ENCODE assay signal across 9 mouse cellular contexts in the genomic region with DNA sequence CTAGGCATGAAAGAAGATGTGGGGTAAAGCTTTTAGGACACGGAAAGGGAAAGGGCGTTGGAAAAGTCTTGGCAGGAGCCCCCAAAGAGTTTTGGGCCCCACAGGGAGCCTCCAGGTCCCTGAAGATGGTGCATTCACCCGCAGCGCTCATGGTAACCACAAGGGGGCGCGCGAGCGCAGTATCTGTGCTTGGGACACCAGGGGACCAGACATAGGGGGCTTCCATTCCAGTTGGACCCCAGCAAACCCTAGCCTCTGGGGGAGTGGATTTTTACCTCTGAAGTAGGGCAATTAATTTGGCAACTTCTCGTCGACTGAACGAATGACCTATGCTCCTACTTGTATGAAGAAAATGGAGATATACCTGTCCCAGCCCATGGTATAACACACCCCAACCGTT.
A peak's percentile ranks its signal among the peaks of the same experiment; 100 is the strongest.
DNase-seq lines count a peak whose midpoint lies in the region; ATAC-seq and TF ChIP-seq lines count a peak whose summit lies in the region.
"Had no signal": no experiment of that assay in that cellular context is flagged by ENCODE, and none has a peak within 500 bp of the region (broad histone marks: within the 10 kb centered on the region; RNA-seq: fewer than 3 reads in every experiment).

No protein-coding gene starts in this region.

- no peak for TF ChIP-seq POLR2A in heart, adult 2 months (IDR thresholded peaks at IDR 0.05; ENCODE audit: insufficient read depth, low read depth, low read length)

- intact Hi-C loops in heart, adult 2 months (cut with DNase I) = loop anchor here (1.0 to 2.0 kb wide), 2 partner anchors 75 to 196 kb away; no protein-coding TSS in a partner anchor
- intact Hi-C loops in heart, postnatal 25 days (cut with DNase I) = loop anchor here (2.0 kb wide), 2 partner anchors 74 to 194 kb away; no protein-coding TSS in a partner anchor
- intact Hi-C loops in left cerebral cortex, postnatal 10 days (cut with DNase I) = loop anchor here (2.0 kb wide), 1 partner anchor 74 kb away; no protein-coding TSS in a partner anchor

- no peaks in the 10 kb centered on the region for H3K9me3 ChIP-seq in forebrain, embryonic 11.5 days (ENCODE audit: control insufficient read depth, low read length)
- H3K9me3 ChIP-seq in hindbrain, embryonic 12.5 days (replicated peaks) = no peaks in the 10 kb centered on the region
- H3K9me3 ChIP-seq in midbrain, postnatal 0 days (ENCODE audit: low read length) = no peaks in the 10 kb centered on the region
- H3K9me3 ChIP-seq: megakaryocyte, embryonic 14.5 days had no signal

- TF ChIP-seq EP300 in heart, adult 2 months (IDR thresholded peaks at IDR 0.05; ENCODE audit: insufficient read depth, low read depth, low read length) = no peak

- no peaks in the 10 kb centered on the region for H3K79me2 ChIP-seq in heart, adult 2 months (replicated peaks; ENCODE audit: control insufficient read depth, insufficient read depth, low read length)

- no peaks in the 10 kb centered on the region for H3K4me1 ChIP-seq in heart, adult 2 months (ENCODE audit: control insufficient read depth, insufficient read depth, low read length)
- no peaks in the 10 kb centered on the region for H3K4me1 ChIP-seq in forebrain, embryonic 11.5 days (replicated peaks; ENCODE audit: control insufficient read depth, insufficient read depth, low read length)
- no peaks in the 10 kb centered on the region; the same call in 1 of the 2 replicates for H3K4me1 ChIP-seq in hindbrain, embryonic 12.5 days
- H3K4me1 ChIP-seq in midbrain, postnatal 0 days (ENCODE audit: insufficient read depth, low read length) = no peaks in the 10 kb centered on the region
- H3K4me1 ChIP-seq: megakaryocyte, embryonic 14.5 days had no signal

- no peak overlapping the region for H3K4me2 ChIP-seq in forebrain, embryonic 11.5 days (ENCODE audit: low read depth, low read length, severe bottlenecking)
- H3K4me2 ChIP-seq in hindbrain, embryonic 12.5 days (replicated peaks) = no peak overlapping the region
- no peak overlapping the region for H3K4me2 ChIP-seq in midbrain, postnatal 0 days (ENCODE audit: low read depth, low read length, poor library complexity, severe bottlenecking)

- no peaks in the 10 kb centered on the region for H3K36me3 ChIP-seq in heart, adult 2 months (ENCODE audit: control insufficient read depth, insufficient read depth, low read length)
- H3K36me3 ChIP-seq in forebrain, embryonic 11.5 days (ENCODE audit: control insufficient read depth, insufficient read depth, low read length) = no peaks in the 10 kb centered on the region
- H3K36me3 ChIP-seq in hindbrain, embryonic 12.5 days = no peaks in the 10 kb centered on the region
- H3K36me3 ChIP-seq in midbrain, postnatal 0 days (ENCODE audit: insufficient read depth, low read length) = no peaks in the 10 kb centered on the region
- H3K36me3 ChIP-seq in splenic B cell, adult 2 months (ENCODE audit: control insufficient read depth, insufficient read depth, low read length, poor library complexity, severe bottlenecking) = no peaks in the 10 kb centered on the region

- H3K27me3 ChIP-seq in heart, adult 2 months (ENCODE audit: control insufficient read depth, insufficient read depth, low read length) = no peaks in the 10 kb centered on the region
- H3K27me3 ChIP-seq in forebrain, embryonic 11.5 days (ENCODE audit: control insufficient read depth, insufficient read depth, low read length) = no peaks in the 10 kb centered on the region
- H3K27me3 ChIP-seq in hindbrain, embryonic 12.5 days = no peaks in the 10 kb centered on the region
- no peaks in the 10 kb centered on the region for H3K27me3 ChIP-seq in midbrain, postnatal 0 days (ENCODE audit: insufficient read depth, low read length)
- no peaks in the 10 kb centered on the region for H3K27me3 ChIP-seq in splenic B cell, adult 2 months (ENCODE audit: control insufficient read depth, insufficient read depth, low read length, poor library complexity, severe bottlenecking)

- no peak overlapping the region for H3K9ac ChIP-seq in heart, adult 2 months (ENCODE audit: low read depth, low read length)
- H3K9ac ChIP-seq in forebrain, embryonic 11.5 days (ENCODE audit: low read length) = no peak overlapping the region
- no peak overlapping the region for H3K9ac ChIP-seq in hindbrain, embryonic 12.5 days
- H3K9ac ChIP-seq in midbrain, postnatal 0 days (replicated peaks; ENCODE audit: low read length, poor library complexity, severe bottlenecking) = no peak overlapping the region

- peak; percentile 95 for TF ChIP-seq CTCF in heart, adult 2 months (IDR thresholded peaks at IDR 0.05)
- TF ChIP-seq CTCF in midbrain, postnatal 0 days (IDR thresholded peaks at IDR 0.05) = peak; percentile 77

- peak; percentile 67; the same call in 1 of the 2 replicates for ATAC-seq in forebrain, embryonic 11.5 days (replicated peaks; ENCODE audit: low FRiP score)
- ATAC-seq in hindbrain, embryonic 12.5 days (ENCODE audit: low FRiP score) = peak; percentile 63
- no peak for ATAC-seq in midbrain, postnatal 0 days (ENCODE audit: low FRiP score)

- DNase-seq in heart, adult 2 months = peak; percentile 54 to 82
- DNase-seq in heart, postnatal 25 days (ENCODE audit: low spot score) = no peak
- peak; percentile 26 for DNase-seq in c-Kit-negative CD71-positive TER-119-positive erythroid progenitor cells, embryonic 14.5 days (ENCODE audit: low read depth, low spot score)
- DNase-seq in forebrain, embryonic 11.5 days (ENCODE audit: low spot score) = peak; percentile 91
- peak; percentile 22 to 72 for DNase-seq in left cerebral cortex, postnatal 10 days (ENCODE audit: extremely low spot score in 1 of 2, low spot score in 2 of 2)
- DNase-seq in midbrain, postnatal 0 days (ENCODE audit: low spot score) = peak; percentile 57
- DNase-seq in splenic B cell, adult 2 months (ENCODE audit: low read depth, low spot score) = peak; percentile 60

- H3K27ac ChIP-seq in heart, adult 2 months = no peak overlapping the region
- no peak overlapping the region for H3K27ac ChIP-seq in forebrain, embryonic 11.5 days (ENCODE audit: low read depth, low read length)
- no peak overlapping the region for H3K27ac ChIP-seq in hindbrain, embryonic 12.5 days
- no peak overlapping the region for H3K27ac ChIP-seq in midbrain, postnatal 0 days (ENCODE audit: low read depth, low read length)

- 16% methylated on average over 12 of the region's 12 CpGs for WGBS in heart, adult 2 months
- 18% methylated on average over 12 of the region's 12 CpGs for WGBS in forebrain, embryonic 11.5 days
- WGBS in hindbrain, embryonic 12.5 days = 18% methylated on average over 12 of the region's 12 CpGs
- 19% methylated on average over 12 of the region's 12 CpGs for WGBS in midbrain, postnatal 0 days

- no peak overlapping the region for H3K4me3 ChIP-seq in heart, adult 2 months
- no peak overlapping the region for H3K4me3 ChIP-seq in forebrain, embryonic 11.5 days (ENCODE audit: low read depth, low read length)
- no peak overlapping the region for H3K4me3 ChIP-seq in hindbrain, embryonic 12.5 days
- no peak overlapping the region for H3K4me3 ChIP-seq in midbrain, postnatal 0 days (ENCODE audit: low read depth, low read length)
- H3K4me3 ChIP-seq: megakaryocyte, embryonic 14.5 days had no signal
